Mouse (Mus musculus) embryonic facial prominence, embryonic 14.5 days (tissue): ENCODE measurements around the gene Gm49368. TPM values are rescaled to one million over a fixed set of nuclear protein-coding genes. Genes with fewer than 3 reads are reported as not detected.

ENCODE experiments used
- ATAC-seq: fragments of 200-750 bp; cut with Nextera tagmentation; 2 replicates; pipeline ENCODE4 v1.8.0; 2017; ENCODE audit warnings: low read depth, moderate number of reproducible peaks, moderate TSS enrichment
- DNase-seq: peaks from one replicate; pipeline ENCODE4 v3.0.0-alpha.2; 2015; ENCODE audit warnings: low spot score
- H3K27ac ChIP-seq: fragments of 300-500 bp; sonication (generic); replicated peaks from 2 replicates; pipeline ENCODE4 v1.5.1; 2014; ENCODE audit warnings: low read depth, mild to moderate bottlenecking, low read length, moderate library complexity
- H3K27me3 ChIP-seq: fragments of 300-500 bp; sonication (generic); replicated peaks from 2 replicates; pipeline ENCODE4 v1.6.1; 2014; ENCODE audit warnings: low read length; ENCODE audit not compliant: control insufficient read depth, insufficient read depth
- H3K36me3 ChIP-seq: fragments of 300-500 bp; sonication (generic); 2 replicates; pipeline ENCODE4 v1.6.1; 2014; ENCODE audit warnings: low read length, mixed read lengths; ENCODE audit not compliant: control insufficient read depth, insufficient read depth
- H3K4me1 ChIP-seq: fragments of 300-500 bp; sonication (generic); 2 replicates; pipeline ENCODE4 v1.6.1; 2014; ENCODE audit warnings: antibody characterized with exemption, low read length; ENCODE audit not compliant: control insufficient read depth, insufficient read depth
- H3K4me2 ChIP-seq: fragments of 300-500 bp; sonication (generic); 2 replicates; pipeline ENCODE4 v1.6.1; 2014; ENCODE audit warnings: low read depth, mild to moderate bottlenecking, low read length, moderate library complexity, mixed read lengths
- H3K4me3 ChIP-seq: fragments of 300-500 bp; sonication (generic); 2 replicates; pipeline ENCODE4 v1.5.1; 2014; ENCODE audit warnings: low read depth, mild to moderate bottlenecking, low read length
- H3K9ac ChIP-seq: fragments of 300-500 bp; sonication (generic); 2 replicates; pipeline ENCODE4 v1.6.1; 2014; ENCODE audit warnings: low read depth, mild to moderate bottlenecking, low read length, moderate library complexity, mixed read lengths
- H3K9me3 ChIP-seq: fragments of 300-500 bp; sonication (generic); 2 replicates; pipeline ENCODE4 v1.6.1; 2016; ENCODE audit warnings: low read length; ENCODE audit not compliant: control insufficient read depth
- WGBS: fragments of 180-500 bp; shearing (Covaris S2); extraction: QIAGEN DNeasy Blood & Tissue Kit; methylation state at CpG from one replicate; pipeline ENCODE4 v1.1.7; 2014; 5-methylcytosine and 5-hydroxymethylcytosine counted together
- polyA plus RNA-seq: library from polyadenylated mRNA; unstranded; fragments of >200 nt; fragmentation: Nextera tagmentation; extraction: Ambion mirVana; gene quantifications from 2 replicates; pipeline ENCODE4 v1.2.1, GENCODE M21; 2014

Gm49368 gene
- polyA plus RNA-seq, 1 experiment from 2014 or later = not detected

- no peaks in the 10 kb centered on the region for H3K27me3 ChIP-seq
- 47% methylated on average over 4 of the region's 4 CpGs for WGBS
- H3K27ac ChIP-seq = no peak overlapping the region
- DNase-seq (peak; percentile 18), ATAC-seq (no peak)
- H3K9ac ChIP-seq = no peak overlapping the region
- H3K9me3 ChIP-seq = no peaks in the 10 kb centered on the region
- H3K36me3 ChIP-seq = no peaks in the 10 kb centered on the region
- no peak overlapping the region for H3K4me2 ChIP-seq
- no peaks in the 10 kb centered on the region for H3K4me1 ChIP-seq
- no peak overlapping the region for H3K4me3 ChIP-seq
Observed at GRCm38 (mm10) chr7:128105246-128105645, 42.8 kb downstream of the Gm49368 start.

- no peak overlapping the region for H3K9ac ChIP-seq
- H3K27me3 ChIP-seq = no peaks in the 10 kb centered on the region
- ATAC-seq = no peak
- no peaks in the 10 kb centered on the region for H3K36me3 ChIP-seq
- no peak overlapping the region for H3K4me2 ChIP-seq
- H3K27ac ChIP-seq = no peak overlapping the region
- H3K4me3 ChIP-seq = no peak overlapping the region
- no peak for DNase-seq
- no peaks in the 10 kb centered on the region for H3K4me1 ChIP-seq
- H3K9me3 ChIP-seq = no peaks in the 10 kb centered on the region
- WGBS = 87% methylated on average over 7 of the region's 7 CpGs
Observed at GRCm38 (mm10) chr7:128107462-128107861, 45.0 kb downstream of the Gm49368 start.

- Histone ChIP-seq H3K27ac (no peak overlapping the region), H3K9ac (no peak overlapping the region), H3K36me3 (no peaks in the 10 kb centered on the region), H3K4me3 (no peak overlapping the region), H3K4me2 (no peak overlapping the region), H3K9me3 (no peaks in the 10 kb centered on the region), H3K4me1 (no peaks in the 10 kb centered on the region), H3K27me3 (no peaks in the 10 kb centered on the region)
- no peak for ATAC-seq
- WGBS = 68% methylated on average over 2 of the region's 2 CpGs
- DNase-seq = no peak
Observed at GRCm38 (mm10) chr7:128110314-128110713, 47.8 kb downstream of the Gm49368 start.

- Histone ChIP-seq H3K9ac (no peak overlapping the region), H3K9me3 (no peaks in the 10 kb centered on the region), H3K4me1 (no peaks in the 10 kb centered on the region), H3K27ac (no peak overlapping the region), H3K36me3 (no peaks in the 10 kb centered on the region), H3K4me3 (no peak overlapping the region), H3K27me3 (no peaks in the 10 kb centered on the region), H3K4me2 (no peak overlapping the region)
- 88% methylated on average over 11 of the region's 11 CpGs for WGBS
- DNase-seq (no peak), ATAC-seq (no peak)
Observed at GRCm38 (mm10) chr7:128112131-128112530, 49.6 kb downstream of the Gm49368 start.

- no peaks in the 10 kb centered on the region for H3K9me3 ChIP-seq
- 87% methylated on average over 11 of the region's 11 CpGs for WGBS
Observed at GRCm38 (mm10) chr7:128114371-128115105, 52.1 kb downstream of the Gm49368 start.

GRCm38 (mm10) chr7:128115211-128115958 lies 52.9 kb downstream of the Gm49368 start:
- H3K36me3 ChIP-seq = no peaks in the 10 kb centered on the region
- ATAC-seq (no peak), DNase-seq (no peak)
- WGBS = 81% methylated on average over 5 of the region's 5 CpGs
- no peak overlapping the region for H3K9ac ChIP-seq
- no peak overlapping the region for H3K4me3 ChIP-seq
- no peak overlapping the region for H3K4me2 ChIP-seq
- H3K27me3 ChIP-seq = no peaks in the 10 kb centered on the region
- no peak overlapping the region for H3K27ac ChIP-seq
- H3K9me3 ChIP-seq = no peaks in the 10 kb centered on the region
- H3K4me1 ChIP-seq = no peaks in the 10 kb centered on the region

More at GRCm38 (mm10) chr7:128114371-128115105, 52.1 kb downstream of the Gm49368 start:
- H3K4me1 ChIP-seq = no peaks in the 10 kb centered on the region
- no peak for DNase-seq
- H3K4me2 ChIP-seq = no peak overlapping the region
- no peaks in the 10 kb centered on the region for H3K36me3 ChIP-seq
- no peak for ATAC-seq
- no peak overlapping the region for H3K4me3 ChIP-seq
- no peak overlapping the region for H3K9ac ChIP-seq
- H3K27ac ChIP-seq = no peak overlapping the region
- no peaks in the 10 kb centered on the region for H3K27me3 ChIP-seq

GRCm38 (mm10) chr7:128116396-128116795 lies 53.9 kb downstream of the Gm49368 start:
- Histone ChIP-seq H3K27me3 (no peaks in the 10 kb centered on the region), H3K4me1 (no peaks in the 10 kb centered on the region), H3K9me3 (no peaks in the 10 kb centered on the region), H3K4me2 (no peak overlapping the region), H3K4me3 (no peak overlapping the region), H3K36me3 (no peaks in the 10 kb centered on the region), H3K9ac (no peak overlapping the region), H3K27ac (no peak overlapping the region)
- 95% methylated on average over 5 of the region's 5 CpGs for WGBS
- DNase-seq = no peak
- no peak for ATAC-seq

- H3K4me2 ChIP-seq = no peak overlapping the region
- ATAC-seq = no peak
- H3K27ac ChIP-seq = no peak overlapping the region
- H3K9ac ChIP-seq = no peak overlapping the region
- no peaks in the 10 kb centered on the region for H3K36me3 ChIP-seq
- no peaks in the 10 kb centered on the region for H3K27me3 ChIP-seq
- 82% methylated on average over 6 of the region's 6 CpGs for WGBS
- no peak overlapping the region for H3K4me3 ChIP-seq
- no peaks in the 10 kb centered on the region for H3K4me1 ChIP-seq
- H3K9me3 ChIP-seq = no peaks in the 10 kb centered on the region
- no peak for DNase-seq
Observed at GRCm38 (mm10) chr7:128119726-128120490, 57.4 kb downstream of the Gm49368 start.
